Comparison of ENCODE assay signal across 19 mouse cellular contexts in the genomic region with DNA sequence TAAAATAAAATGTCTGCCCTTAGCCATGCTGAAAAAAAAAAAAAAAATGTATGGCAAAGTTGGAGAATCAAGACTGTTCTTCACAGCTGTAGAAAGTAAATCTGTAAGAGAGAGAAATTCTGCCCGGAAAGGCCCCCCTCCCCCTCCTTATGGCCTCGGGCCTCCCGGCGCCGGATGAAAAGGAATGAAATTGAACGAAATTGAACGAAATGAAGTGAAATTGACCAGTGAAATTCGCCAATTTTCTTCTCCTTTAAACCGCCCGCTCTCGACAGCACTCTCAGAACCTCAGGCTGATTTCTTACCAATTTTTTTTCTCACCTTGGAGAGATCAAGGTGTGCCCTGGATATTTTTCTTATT. TPM values are rescaled to one million over a fixed set of nuclear protein-coding genes. Genes with fewer than 3 reads are reported as not detected.
DNase-seq lines count a peak whose midpoint lies in the region; ATAC-seq and TF ChIP-seq lines count a peak whose summit lies in the region.
"Had no signal": no experiment of that assay in that cellular context is flagged by ENCODE, and none has a peak within 500 bp of the region (broad histone marks: within the 10 kb centered on the region; RNA-seq: fewer than 3 reads in every experiment).

No protein-coding gene starts in this region.

- no peak overlapping the region for H3K4me2 ChIP-seq in intestine, postnatal 0 days (replicated peaks; ENCODE audit: low read depth)
- no peak overlapping the region for H3K4me2 ChIP-seq in intestine, embryonic 15.5 days (replicated peaks)
- H3K4me2 ChIP-seq in midbrain, embryonic 12.5 days (replicated peaks): peak overlapping the region; percentile 49
- no peak overlapping the region for H3K4me2 ChIP-seq in midbrain, embryonic 13.5 days (replicated peaks)
- H3K4me2 ChIP-seq in embryonic facial prominence, embryonic 13.5 days: peak overlapping the region; percentile 60
- no peak overlapping the region for H3K4me2 ChIP-seq in neural tube, embryonic 11.5 days (ENCODE audit: low read depth)
- H3K4me2 ChIP-seq: liver, embryonic 11.5 days; midbrain, embryonic 15.5 days had no signal

- H3K27ac ChIP-seq in intestine, postnatal 0 days (ENCODE audit: low read depth, low read length): no peak overlapping the region
- H3K27ac ChIP-seq in intestine, embryonic 15.5 days: no peak overlapping the region
- no peak overlapping the region for H3K27ac ChIP-seq in midbrain, embryonic 12.5 days (replicated peaks)
- no peak overlapping the region for H3K27ac ChIP-seq in midbrain, embryonic 13.5 days
- no peak overlapping the region for H3K27ac ChIP-seq in embryonic facial prominence, embryonic 13.5 days
- no peak overlapping the region for H3K27ac ChIP-seq in neural tube, embryonic 11.5 days (ENCODE audit: low read depth, low read length)
- H3K27ac ChIP-seq: macrophage; midbrain, embryonic 15.5 days had no signal

- peaks cover 99% of the 10 kb centered on the region for H3K27me3 ChIP-seq in intestine, postnatal 0 days (replicated peaks; ENCODE audit: control insufficient read depth, insufficient read depth, low read length)
- H3K27me3 ChIP-seq in intestine, embryonic 15.5 days (replicated peaks): peaks cover 98% of the 10 kb centered on the region
- H3K27me3 ChIP-seq in midbrain, embryonic 12.5 days: peaks cover 100% of the 10 kb centered on the region
- H3K27me3 ChIP-seq in midbrain, embryonic 13.5 days: peaks cover 100% of the 10 kb centered on the region
- H3K27me3 ChIP-seq in embryonic facial prominence, embryonic 13.5 days: peaks cover 100% of the 10 kb centered on the region
- peaks cover 96% of the 10 kb centered on the region for H3K27me3 ChIP-seq in neural tube, embryonic 11.5 days (ENCODE audit: control insufficient read depth, insufficient read depth, low read length)

- H3K36me3 ChIP-seq in intestine, postnatal 0 days (ENCODE audit: control insufficient read depth, insufficient read depth): no peaks in the 10 kb centered on the region
- no peaks in the 10 kb centered on the region for H3K36me3 ChIP-seq in intestine, embryonic 15.5 days
- no peaks in the 10 kb centered on the region for H3K36me3 ChIP-seq in midbrain, embryonic 12.5 days
- no peaks in the 10 kb centered on the region for H3K36me3 ChIP-seq in midbrain, embryonic 13.5 days
- H3K36me3 ChIP-seq in embryonic facial prominence, embryonic 13.5 days: no peaks in the 10 kb centered on the region
- H3K36me3 ChIP-seq in neural tube, embryonic 11.5 days (ENCODE audit: control insufficient read depth, insufficient read depth, low read length): no peaks in the 10 kb centered on the region
- H3K36me3 ChIP-seq: midbrain, embryonic 15.5 days had no signal

- 0 out of 2 replicates have a peak overlapping the region, but pooled peaks have one; percentile 26 for H3K4me3 ChIP-seq in intestine, postnatal 0 days (ENCODE audit: low read depth, low read length)
- no peak overlapping the region for H3K4me3 ChIP-seq in intestine, embryonic 15.5 days (replicated peaks)
- H3K4me3 ChIP-seq in midbrain, embryonic 12.5 days: no peak overlapping the region
- no peak overlapping the region for H3K4me3 ChIP-seq in midbrain, embryonic 13.5 days (replicated peaks)
- peak overlapping the region; percentile 37; the same call in 1 of the 2 replicates for H3K4me3 ChIP-seq in embryonic facial prominence, embryonic 13.5 days
- H3K4me3 ChIP-seq in neural tube, embryonic 11.5 days (ENCODE audit: low read depth, low read length): no peak overlapping the region
- H3K4me3 ChIP-seq: erythroblast, embryonic 14.5 days; midbrain, embryonic 15.5 days had no signal

- H3K4me1 ChIP-seq in intestine, postnatal 0 days (replicated peaks; ENCODE audit: control insufficient read depth, insufficient read depth, low read length): no peaks in the 10 kb centered on the region
- peaks cover 16% of the 10 kb centered on the region for H3K4me1 ChIP-seq in intestine, embryonic 15.5 days (replicated peaks)
- peaks cover 37% of the 10 kb centered on the region for H3K4me1 ChIP-seq in midbrain, embryonic 12.5 days
- H3K4me1 ChIP-seq in midbrain, embryonic 13.5 days (replicated peaks): peaks cover 27% of the 10 kb centered on the region
- peaks cover 19% of the 10 kb centered on the region for H3K4me1 ChIP-seq in embryonic facial prominence, embryonic 13.5 days
- peaks cover 12% of the 10 kb centered on the region; the same call in 1 of the 2 replicates for H3K4me1 ChIP-seq in neural tube, embryonic 11.5 days (ENCODE audit: control insufficient read depth, insufficient read depth, low read length)

- H3K9me3 ChIP-seq in intestine, postnatal 0 days (ENCODE audit: control insufficient read depth): no peaks in the 10 kb centered on the region
- H3K9me3 ChIP-seq in intestine, embryonic 15.5 days: no peaks in the 10 kb centered on the region
- H3K9me3 ChIP-seq in midbrain, embryonic 12.5 days: no peaks in the 10 kb centered on the region
- no peaks in the 10 kb centered on the region for H3K9me3 ChIP-seq in midbrain, embryonic 13.5 days
- H3K9me3 ChIP-seq in embryonic facial prominence, embryonic 13.5 days: no peaks in the 10 kb centered on the region
- H3K9me3 ChIP-seq in neural tube, embryonic 11.5 days (ENCODE audit: control insufficient read depth, low read length): no peaks in the 10 kb centered on the region
- H3K9me3 ChIP-seq: midbrain, embryonic 15.5 days had no signal

- 8% methylated on average over 11 of the region's 11 CpGs for WGBS in intestine, postnatal 0 days
- WGBS in intestine, embryonic 15.5 days: 8% methylated on average over 11 of the region's 11 CpGs
- WGBS in midbrain, embryonic 12.5 days: 2% methylated on average over 11 of the region's 11 CpGs
- WGBS in midbrain, embryonic 13.5 days: under 1% methylated on average over 11 of the region's 11 CpGs
- 3% methylated on average over 11 of the region's 11 CpGs for WGBS in embryonic facial prominence, embryonic 13.5 days
- WGBS in neural tube, embryonic 11.5 days: under 1% methylated on average over 11 of the region's 11 CpGs

- no peak for ATAC-seq in intestine, postnatal 0 days
- no peak for ATAC-seq in intestine, embryonic 15.5 days
- no peak for ATAC-seq in midbrain, embryonic 12.5 days (ENCODE audit: low FRiP score, low read depth)
- ATAC-seq in midbrain, embryonic 13.5 days: no peak
- no peak for ATAC-seq in embryonic facial prominence, embryonic 13.5 days (ENCODE audit: insufficient number of reproducible peaks, insufficient read depth, low FRiP score, low TSS enrichment, low read depth)
- ATAC-seq in neural tube, embryonic 11.5 days (ENCODE audit: insufficient read depth, low FRiP score, low TSS enrichment): no peak
- ATAC-seq: CD4-positive, CD25-positive, alpha-beta regulatory T cell, adult 4 months; intestine, embryonic 16.5 days; midbrain, embryonic 15.5 days had no signal

- TF ChIP-seq CTCF in intestine, postnatal 0 days (IDR thresholded peaks at IDR 0.05; ENCODE audit: low read depth): no peak

- peak; percentile 32 for DNase-seq in neural tube, embryonic 11.5 days (ENCODE audit: low spot score)
- DNase-seq in spleen, postnatal 10 days (ENCODE audit: low spot score in 2 of 2): no peak
- DNase-seq: heart, adult 11 months; layer of hippocampus, postnatal 36 days; lung, embryonic 14.5 days; thymus, postnatal 36 days had no signal

- H3K9ac ChIP-seq in intestine, postnatal 0 days (ENCODE audit: low read depth, low read length): no peak overlapping the region
- no peak overlapping the region for H3K9ac ChIP-seq in intestine, embryonic 15.5 days
- no peak overlapping the region for H3K9ac ChIP-seq in midbrain, embryonic 12.5 days (replicated peaks)
- no peak overlapping the region for H3K9ac ChIP-seq in midbrain, embryonic 13.5 days (replicated peaks)
- no peak overlapping the region; the same call in 1 of the 2 replicates for H3K9ac ChIP-seq in embryonic facial prominence, embryonic 13.5 days
- H3K9ac ChIP-seq in neural tube, embryonic 11.5 days (ENCODE audit: low read length): no peak overlapping the region
- H3K9ac ChIP-seq: lung, embryonic 14.5 days; midbrain, embryonic 15.5 days had no signal

RNA-seq across cellular contexts. Expression of gene Foxd2, which starts 5.3 kb away (rescaled TPM):
- 0.50 TPM in 1 of 2 replicates, not detected in the other for polyA plus RNA-seq in intestine, postnatal 0 days (2015; fragmentation: Nextera tagmentation; extraction: Ambion mirVana)
- polyA plus RNA-seq in intestine, embryonic 15.5 days (2015; fragmentation: Nextera tagmentation; extraction: Ambion mirVana): 0.64 and 0.88 TPM in 2 replicates
- polyA plus RNA-seq in midbrain, embryonic 12.5 days (2016; fragmentation: Nextera tagmentation; extraction: Ambion mirVana): 3.0 and 5.2 TPM in 2 replicates
- polyA plus RNA-seq in midbrain, embryonic 13.5 days (2015; fragmentation: Nextera tagmentation; extraction: Ambion mirVana): 0.41 and 0.50 TPM in 2 replicates
- polyA plus RNA-seq in embryonic facial prominence, embryonic 13.5 days (2015; fragmentation: Nextera tagmentation; extraction: Ambion mirVana): 1.8 and 2.0 TPM in 2 replicates
- 0.53 and 1.2 TPM in 2 replicates for polyA plus RNA-seq in neural tube, embryonic 11.5 days (2014; fragmentation: Nextera tagmentation; extraction: Ambion mirVana)
- polyA plus RNA-seq: heart, embryonic 14.5 days; neural tube, embryonic 14.5 days had no signal

RNA-seq across cellular contexts. Expression of gene Foxe3, which starts 22.4 kb away (rescaled TPM):
- not detected in 2 replicates for polyA plus RNA-seq in intestine, postnatal 0 days (2015; fragmentation: Nextera tagmentation; extraction: Ambion mirVana)
- polyA plus RNA-seq in intestine, embryonic 15.5 days (2015; fragmentation: Nextera tagmentation; extraction: Ambion mirVana): not detected in 2 replicates
- polyA plus RNA-seq in midbrain, embryonic 12.5 days (2016; fragmentation: Nextera tagmentation; extraction: Ambion mirVana): 0.42 and 0.46 TPM in 2 replicates
- not detected in 2 replicates for polyA plus RNA-seq in midbrain, embryonic 13.5 days (2015; fragmentation: Nextera tagmentation; extraction: Ambion mirVana)
- polyA plus RNA-seq in embryonic facial prominence, embryonic 13.5 days (2015; fragmentation: Nextera tagmentation; extraction: Ambion mirVana): not detected in 2 replicates
- not detected in 2 replicates for polyA plus RNA-seq in neural tube, embryonic 11.5 days (2014; fragmentation: Nextera tagmentation; extraction: Ambion mirVana)
- polyA plus RNA-seq: CD4-positive, CD25-positive, alpha-beta regulatory T cell, adult 4 months; erythroblast, embryonic 14.5 days; heart, embryonic 14.5 days; intestine, embryonic 16.5 days; liver, embryonic 11.5 days; lung, embryonic 14.5 days; macrophage; neural tube, embryonic 14.5 days had no signal

Comparison
In these comparisons a context has a peak if more than half of its experiments do, and no peak if none do; other contexts are left out.
1. H3K4me2 ChIP-seq: peak in midbrain, embryonic 12.5 days (single experiment) and embryonic facial prominence, embryonic 13.5 days (single experiment); none in intestine, postnatal 0 days (single experiment), intestine, embryonic 15.5 days (single experiment), midbrain, embryonic 13.5 days (single experiment) and neural tube, embryonic 11.5 days (single experiment).
2. H3K4me3 ChIP-seq: peak in intestine, postnatal 0 days (single experiment) and embryonic facial prominence, embryonic 13.5 days (single experiment); none in intestine, embryonic 15.5 days (single experiment), midbrain, embryonic 12.5 days (single experiment), midbrain, embryonic 13.5 days (single experiment) and neural tube, embryonic 11.5 days (single experiment).